Mouse (Mus musculus) erythroblast, embryonic 14.5 days (primary cell): ENCODE measurements around the gene Calcoco1.

Experiments
- GATA1 ChIP-seq: IDR thresholded peaks from 2 replicates; pipeline ENCODE4 v1.6.1; 2012; ENCODE audit warnings: low read length, inconsistent platforms, mixed read lengths
- TAL1 ChIP-seq: IDR thresholded peaks from 3 replicates; pipeline ENCODE4 v1.6.1; 2012; ENCODE audit warnings: low read length, inconsistent platforms, mixed read lengths

DNA sequence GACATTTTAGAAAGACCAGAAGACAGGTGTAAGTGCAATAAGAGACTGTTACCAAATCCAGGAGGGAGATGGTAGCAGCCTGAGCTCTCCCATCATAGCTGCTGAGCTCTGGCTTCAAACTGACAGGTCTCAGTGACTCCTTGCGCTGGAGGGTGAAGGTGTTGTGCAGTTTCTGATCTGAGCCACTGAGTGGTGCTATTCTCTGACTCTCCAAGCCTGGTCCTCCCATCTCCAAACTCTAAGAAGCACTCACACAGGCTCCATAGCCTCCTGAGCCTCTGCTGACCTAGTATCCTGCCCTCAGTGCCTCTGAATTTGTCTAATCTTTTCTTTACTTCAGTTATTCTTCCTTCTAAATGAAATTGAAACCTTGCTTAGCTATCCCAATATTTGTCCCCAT lies 38.3 kb downstream of the Calcoco1 start:
- TF ChIP-seq GATA1 (no peak), TAL1 (no peak)
